Mouse (Mus musculus) cerebellum, postnatal 10 days (tissue): ENCODE measurements around the gene Samhd1.

ENCODE experiments used
- DNase-seq, 2 experiments: peaks; one replicate each; pipeline ENCODE4 v3.0.0; 2021; ENCODE audit warnings: mixed read lengths in 2 of 2

Samhd1 gene

DNA sequence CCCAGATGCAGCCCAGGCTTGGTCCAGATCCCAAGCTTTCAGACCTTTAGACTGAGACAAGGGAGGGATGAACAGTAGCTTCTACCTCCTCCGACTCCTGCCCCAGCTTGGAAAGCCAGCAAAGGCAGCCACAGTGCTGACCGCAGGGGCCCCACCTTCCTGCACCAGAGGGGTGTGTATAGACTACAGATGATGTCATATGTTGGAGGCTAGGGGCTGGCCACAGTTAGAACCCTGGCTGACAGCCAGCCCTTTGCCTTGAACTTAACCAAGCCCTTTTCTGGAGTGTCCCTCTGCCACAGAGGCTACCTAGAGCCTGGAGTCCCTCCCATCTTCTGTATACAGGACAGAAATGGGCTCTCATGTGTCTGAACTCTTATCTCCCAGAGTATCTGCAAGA is 63.5 kb downstream of the Samhd1 start:
- DNase-seq, result peak; percentile 77 to 83

DNA sequence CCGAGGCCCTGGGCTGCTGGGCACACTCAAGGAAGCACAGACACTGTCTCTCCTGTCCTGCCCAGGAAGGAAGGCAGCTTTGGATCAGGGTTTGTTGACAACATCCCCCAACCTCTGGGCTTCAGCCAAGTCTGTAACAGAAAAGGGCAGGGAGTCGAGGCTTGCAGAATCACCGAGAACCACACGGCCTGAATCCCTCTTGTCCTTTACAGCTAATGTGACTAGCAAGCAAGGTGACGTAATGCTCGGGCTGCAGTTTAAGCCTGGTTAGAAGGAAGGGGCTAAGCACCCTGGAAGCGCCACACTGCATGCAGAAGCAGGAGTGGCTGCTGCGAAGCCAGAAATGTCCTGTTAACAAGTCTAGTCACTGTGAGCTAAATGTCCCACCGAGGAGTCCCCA is 64.7 kb downstream of the Samhd1 start:
- peak; percentile 83 to 84 for DNase-seq

DNA sequence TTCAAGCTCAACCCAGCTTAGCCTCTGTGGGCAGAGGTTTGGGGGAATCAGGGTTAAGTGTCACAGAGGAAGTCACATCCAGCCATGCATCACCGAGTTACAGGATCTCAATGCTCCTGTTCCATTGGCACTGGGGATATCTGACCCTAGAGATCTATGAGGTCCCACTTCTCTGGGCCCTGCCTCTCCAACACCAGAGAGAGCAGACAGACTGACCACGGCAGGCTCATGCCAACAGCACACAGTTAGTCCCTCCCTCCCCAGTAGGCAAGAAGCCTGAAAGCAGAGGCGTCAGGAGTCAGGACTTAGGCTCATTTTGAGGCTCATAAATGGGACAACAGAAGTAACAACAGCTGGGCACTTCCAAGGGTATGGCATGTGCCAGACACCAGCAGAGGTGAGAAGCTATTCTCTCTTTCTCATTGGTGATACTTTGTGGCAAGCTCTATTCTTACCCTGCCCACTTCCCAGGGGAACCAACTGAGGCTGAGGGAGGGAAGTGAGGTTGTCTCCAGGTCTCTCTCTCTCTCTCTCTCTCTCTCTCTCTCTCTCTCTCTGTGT is 65.2 kb downstream of the Samhd1 start:
- peak; percentile 66 to 68 for DNase-seq

DNA sequence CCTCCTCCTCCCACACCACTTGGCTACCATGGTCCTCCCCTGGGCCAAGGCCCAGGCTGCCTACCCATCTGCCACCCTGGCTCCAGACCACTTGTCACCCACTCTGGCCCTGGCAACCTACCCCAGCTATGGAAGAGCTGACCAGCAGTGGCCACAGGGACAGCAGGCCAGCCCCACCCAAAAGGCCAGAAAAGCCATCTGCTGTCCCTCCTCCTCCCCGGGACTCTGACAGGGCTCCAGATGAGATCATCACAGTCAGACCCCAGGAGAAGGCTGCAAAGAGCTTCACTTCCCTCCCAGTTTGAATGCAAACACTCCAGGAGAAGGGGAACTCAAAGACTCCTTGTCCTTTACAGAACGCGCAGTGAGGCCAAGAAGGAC is 65.7 kb downstream of the Samhd1 start:
- peak; percentile 95 to 97 for DNase-seq

DNA sequence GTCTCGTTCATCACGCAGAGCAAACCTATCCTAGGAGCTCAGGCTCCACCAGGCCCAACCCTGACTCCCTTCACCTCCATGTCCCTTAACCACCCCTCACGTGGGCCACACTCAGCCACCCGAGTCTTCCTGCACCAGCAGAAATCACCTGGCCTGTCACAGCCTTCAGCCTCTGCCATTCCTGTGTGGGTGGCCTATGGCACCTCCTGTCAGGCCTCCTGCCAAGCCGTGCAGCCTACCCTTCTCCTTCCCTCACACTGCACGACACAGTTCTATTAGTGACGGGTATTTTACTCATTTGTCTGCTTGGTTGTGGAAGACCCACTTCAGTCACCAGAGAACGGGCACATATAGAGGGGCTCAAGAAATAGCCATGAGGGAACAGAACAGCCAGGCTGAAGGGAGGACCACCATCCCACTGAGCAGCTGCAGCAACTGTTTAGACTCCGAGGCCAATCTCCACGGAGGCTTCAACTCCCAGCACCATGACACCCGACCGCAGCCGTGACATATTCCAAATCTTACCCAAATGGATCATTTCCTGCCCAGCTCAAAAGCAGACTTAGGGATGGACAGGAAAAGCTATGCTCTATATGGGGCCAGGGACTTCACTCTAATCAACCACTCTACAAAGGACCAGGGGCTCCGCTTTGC is 66.2 kb downstream of the Samhd1 start:
- peak; percentile 75 to 79 for DNase-seq

DNA sequence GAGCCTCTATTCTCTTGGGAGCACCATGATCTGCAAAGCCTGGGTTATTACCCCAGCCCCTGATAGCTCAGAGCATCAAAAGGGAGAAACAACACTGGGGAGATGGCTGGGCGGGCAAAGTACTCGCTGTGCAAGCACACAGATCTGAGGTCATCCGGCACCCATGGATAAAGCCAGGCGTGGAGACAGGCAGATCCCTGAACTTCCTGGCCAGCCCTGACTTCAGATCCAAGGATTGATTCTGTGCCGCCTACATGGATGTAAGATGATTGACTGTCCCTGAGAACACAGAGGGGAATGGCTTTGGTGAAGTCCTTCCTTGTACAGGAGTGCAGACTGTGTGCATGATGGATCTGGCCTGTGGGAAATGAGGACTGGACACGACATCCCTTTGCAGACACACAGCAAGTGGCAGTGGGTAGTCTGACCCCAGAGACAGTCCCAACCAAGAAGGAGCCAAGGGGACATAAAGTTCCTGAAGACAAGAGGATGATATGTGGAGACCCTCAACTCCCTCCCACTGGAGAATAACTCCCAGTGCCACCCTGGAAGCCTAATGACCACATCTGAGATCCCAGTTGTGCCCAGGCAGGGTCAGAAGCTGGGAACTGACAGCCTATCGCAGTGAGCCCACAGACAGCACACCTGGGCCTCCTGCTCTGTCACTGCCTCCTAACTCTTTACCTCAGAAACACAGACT is 68.2 kb downstream of the Samhd1 start:
- peak in 1 of 2 experiments; percentile 11 for DNase-seq

DNA sequence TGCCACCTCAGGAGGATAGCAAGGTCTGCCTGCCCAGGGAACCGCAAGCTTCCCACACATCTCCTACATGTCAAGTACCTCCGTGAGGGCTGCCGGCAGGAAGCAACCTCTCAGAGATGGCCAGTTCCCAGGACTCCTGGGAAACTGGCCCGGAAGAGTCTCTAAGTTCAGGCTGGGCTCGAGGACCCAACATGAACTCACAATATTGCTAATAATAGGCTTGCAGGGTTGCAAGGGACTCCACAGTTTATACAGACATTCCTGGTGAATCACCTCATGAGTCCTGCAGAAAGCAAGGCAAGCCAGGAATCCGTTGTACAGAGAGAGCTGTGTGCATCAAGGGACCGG is 69.2 kb downstream of the Samhd1 start:
- DNase-seq, result peak in 1 of 2 experiments; percentile 18

DNA sequence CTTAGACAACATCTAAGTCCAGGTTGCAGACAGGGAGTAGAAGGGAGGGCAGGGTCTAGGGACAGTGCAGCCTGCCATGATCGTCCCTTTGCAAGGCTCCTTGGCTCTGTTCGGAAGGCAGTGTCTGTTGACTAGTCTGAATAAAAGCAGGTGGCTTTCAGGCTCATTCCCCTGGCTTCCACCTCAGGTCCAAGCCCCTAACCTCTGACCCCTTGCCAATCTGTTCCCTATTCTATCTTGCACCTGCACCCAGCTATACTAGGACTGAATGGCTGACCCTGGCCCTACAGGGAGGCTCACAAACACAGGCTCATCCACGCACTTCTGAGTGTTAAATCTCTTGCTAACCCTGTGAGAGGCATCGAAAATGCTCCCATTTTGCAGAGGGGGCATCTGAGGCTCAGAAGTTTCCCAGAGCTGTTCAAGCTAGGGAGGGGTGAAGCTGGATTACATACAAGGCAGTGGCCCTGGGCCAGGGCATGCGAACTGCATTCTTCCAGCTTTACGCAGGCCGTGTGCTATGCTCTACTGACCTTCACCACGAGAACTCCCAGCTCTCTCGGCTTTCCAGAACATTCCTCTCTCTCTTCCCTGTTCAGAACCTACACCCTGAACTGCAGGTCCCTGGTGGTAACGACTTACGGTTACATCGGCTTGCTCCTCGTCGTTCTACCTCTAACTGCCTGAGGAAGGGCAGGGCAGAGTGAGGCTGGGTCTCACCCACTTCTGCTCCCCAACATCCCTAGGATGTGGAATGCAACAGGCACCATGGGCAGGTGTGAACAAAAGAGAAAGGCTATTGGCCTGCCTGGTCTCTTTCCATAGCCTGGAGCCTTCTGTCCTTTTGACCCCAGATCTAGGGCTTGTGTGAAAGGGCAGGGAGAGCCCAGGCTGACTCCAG is 69.8 kb downstream of the Samhd1 start:
- DNase-seq, result peak; percentile 60 to 61

DNA sequence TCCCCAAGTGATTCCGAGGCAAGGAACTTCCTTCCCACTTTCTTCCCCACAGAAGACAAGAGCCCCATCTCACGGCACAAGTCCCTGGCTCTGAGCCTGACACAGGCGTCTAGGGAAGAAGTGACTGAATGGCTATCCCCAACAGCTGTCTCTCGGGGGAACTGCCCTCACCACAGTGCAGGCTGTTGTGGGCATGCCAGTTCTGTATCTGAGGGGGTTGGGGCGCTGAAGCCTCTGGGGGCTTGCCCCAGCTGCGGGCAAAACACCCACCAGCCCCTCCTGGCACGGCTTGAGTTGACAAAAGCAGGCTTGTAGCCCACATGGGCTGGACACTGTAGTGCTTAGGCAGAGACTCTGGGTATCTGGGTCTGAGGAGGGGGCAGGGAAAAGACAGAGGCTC is 70.9 kb downstream of the Samhd1 start:
- peak; percentile 58 to 76 for DNase-seq

DNA sequence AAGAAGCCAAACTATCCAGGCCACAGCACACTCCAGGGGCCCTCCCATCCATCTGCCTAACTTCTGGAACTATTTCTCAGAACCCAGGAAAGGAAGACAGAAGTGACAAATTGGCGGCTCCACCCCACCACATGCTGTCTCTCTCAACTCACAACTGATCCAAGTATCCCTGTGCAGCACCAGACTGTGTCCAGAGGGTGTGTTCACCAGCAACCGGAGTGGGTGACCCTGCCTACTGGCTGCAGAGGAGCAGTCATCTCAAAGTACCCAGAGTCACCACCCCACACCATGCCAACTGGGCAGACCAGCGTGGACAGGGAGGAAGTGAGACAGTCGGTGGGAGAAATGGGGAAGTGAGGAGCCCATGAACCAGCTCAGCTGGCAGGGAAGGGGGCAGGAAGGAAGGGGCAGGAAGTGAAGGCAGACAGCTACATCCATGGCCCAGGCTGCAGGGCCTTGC is 71.8 kb downstream of the Samhd1 start:
- DNase-seq, result peak in 1 of 2 experiments; percentile 62

DNA sequence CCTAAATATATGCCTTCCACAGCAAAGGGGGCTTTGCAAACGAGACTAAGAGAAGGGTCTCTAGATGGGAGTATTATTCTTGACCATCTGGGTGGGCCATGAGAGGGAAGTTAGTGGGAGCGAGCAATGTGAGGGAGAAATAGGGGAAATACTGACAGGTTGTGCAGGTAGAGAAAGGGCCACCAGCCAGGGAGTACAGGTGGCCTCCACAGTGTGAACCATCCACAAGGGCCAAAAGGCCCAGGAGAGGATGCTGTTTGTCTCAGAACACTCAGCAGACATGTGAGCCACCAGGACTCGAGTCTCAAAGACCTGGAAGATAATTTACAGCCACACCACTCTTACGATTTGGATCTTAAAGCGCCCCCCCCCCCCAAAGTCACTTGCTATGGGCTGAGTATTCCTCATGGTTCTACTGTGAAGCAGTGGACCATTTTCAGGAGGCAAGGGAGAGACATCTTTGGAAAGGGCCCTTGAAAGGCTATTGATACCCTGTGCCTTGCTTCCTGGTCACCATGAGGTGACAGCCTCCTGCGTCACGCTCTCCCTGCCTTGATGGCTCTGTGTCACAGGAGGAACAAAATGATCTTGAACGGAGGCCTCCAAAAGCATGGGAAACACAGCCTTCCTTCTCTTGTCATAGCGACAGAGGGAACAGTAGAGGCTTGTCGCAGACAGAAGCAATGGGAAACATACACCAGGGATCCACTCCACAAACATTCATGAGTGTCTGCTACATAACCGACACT is 74.3 kb downstream of the Samhd1 start:
- DNase-seq, result peak in 1 of 2 experiments; percentile 72

DNA sequence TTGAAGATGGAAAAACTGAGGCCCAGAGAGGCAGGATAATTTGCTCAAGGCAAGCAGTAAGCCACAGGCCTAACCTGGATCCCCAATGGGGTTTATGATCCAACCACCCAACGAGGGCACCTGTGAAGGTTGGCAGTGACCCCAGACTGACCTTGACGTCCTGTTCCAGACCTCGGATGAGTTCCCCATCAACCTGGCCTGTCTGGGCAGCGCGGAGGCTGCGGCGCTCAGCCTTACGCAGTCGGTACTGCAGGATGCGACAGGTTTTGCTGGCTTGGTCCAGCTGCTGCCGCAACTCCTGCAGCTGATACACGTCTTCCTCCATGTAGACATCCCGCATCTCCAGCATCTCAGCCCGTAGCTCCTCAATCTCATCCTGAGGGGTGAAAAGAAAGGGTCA is 75.0 kb downstream of the Samhd1 start:
- DNase-seq, result peak in 1 of 2 experiments; percentile 49

DNA sequence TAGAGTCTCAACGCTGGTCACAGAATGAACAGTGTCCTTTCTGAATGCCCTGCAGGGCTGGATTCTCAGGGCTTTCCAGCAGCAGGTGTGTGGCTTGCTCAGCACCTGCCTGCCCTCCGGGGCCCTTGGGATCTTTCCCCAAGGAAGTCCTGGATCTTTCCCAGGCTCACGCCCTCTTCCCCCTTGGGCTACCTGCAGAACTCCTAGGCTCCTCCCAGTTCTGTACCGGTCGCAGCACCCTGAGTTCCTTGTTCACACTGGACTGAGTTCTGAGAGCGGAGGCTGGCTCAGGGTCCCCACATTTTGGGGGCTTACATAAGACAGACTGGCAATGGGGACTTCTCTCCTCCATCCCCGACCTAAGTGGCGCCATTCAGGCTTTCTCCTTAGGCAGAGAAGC is 75.9 kb downstream of the Samhd1 start:
- DNase-seq, result peak in 1 of 2 experiments; percentile 56

DNA sequence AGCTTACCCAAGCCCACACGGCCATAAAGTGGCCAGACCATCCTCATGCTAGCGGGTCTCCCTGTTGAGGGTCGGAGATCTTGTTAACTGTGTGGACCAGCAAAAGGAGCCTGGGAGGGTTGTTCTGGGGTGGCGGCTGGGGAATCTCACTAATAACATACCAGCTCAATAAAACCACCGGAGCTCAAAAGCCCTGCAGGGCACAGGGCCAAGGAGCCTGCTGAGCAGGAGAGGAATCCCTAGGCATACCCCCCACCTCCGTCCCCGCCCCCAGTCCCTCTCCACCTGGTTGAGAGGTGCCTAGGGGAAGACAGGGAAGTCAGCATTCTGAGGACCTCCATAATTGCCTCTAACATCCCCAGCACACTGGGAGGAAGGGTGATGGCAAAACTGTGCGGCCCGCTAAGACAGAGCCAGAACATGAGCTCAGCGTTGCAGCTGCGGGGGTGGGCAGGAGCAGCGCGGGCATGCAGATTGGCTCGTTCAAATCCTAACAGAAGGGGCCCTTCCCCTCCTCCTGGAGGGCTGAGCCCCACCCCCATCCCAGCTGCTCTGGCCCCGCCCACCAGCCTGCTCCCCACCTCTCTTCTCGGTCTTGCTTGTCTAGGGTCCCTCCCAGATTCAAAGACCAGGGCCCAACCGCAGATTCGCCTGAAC is 76.6 kb downstream of the Samhd1 start:
- peak; percentile 94 to 96 for DNase-seq

DNA sequence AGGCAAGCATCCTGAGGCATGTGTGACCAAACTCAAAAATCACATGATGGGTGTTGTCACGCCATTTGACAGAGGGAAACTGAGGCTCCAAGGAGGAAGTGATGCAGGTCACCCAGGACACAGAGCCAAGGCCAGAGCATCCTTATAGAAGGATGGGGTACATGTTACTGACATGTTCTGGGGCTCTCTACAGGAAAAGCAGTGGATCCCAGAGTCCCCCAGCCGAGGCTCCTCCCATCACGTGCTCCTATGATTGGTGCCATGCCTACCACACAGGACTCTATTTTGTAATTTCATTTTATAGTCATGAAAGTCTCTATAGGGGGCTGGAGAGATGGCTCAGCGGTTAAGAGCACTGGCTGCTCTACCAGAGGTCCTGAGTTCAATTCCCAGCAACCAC is 77.3 kb downstream of the Samhd1 start:
- DNase-seq, result no peak

DNA sequence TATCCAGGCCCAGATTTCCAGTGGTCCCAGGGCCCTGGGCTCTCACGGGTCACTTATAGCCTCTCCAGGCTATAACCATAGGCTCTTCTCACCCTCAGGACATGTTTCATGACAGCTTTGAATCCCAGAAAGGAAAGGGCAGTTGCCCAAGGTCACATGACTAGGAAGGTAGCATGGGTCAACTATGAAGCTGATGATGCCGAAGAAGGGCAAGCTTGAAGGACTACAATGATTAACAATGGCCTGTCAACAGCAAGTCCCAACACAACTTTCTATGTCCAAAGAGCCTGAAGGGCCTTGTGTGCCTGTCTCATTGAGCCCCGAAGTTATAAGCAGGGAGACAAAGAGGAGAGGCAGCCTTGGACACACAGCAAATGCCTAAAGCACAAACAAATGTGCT is 77.9 kb downstream of the Samhd1 start:
- DNase-seq, result no peak

DNA sequence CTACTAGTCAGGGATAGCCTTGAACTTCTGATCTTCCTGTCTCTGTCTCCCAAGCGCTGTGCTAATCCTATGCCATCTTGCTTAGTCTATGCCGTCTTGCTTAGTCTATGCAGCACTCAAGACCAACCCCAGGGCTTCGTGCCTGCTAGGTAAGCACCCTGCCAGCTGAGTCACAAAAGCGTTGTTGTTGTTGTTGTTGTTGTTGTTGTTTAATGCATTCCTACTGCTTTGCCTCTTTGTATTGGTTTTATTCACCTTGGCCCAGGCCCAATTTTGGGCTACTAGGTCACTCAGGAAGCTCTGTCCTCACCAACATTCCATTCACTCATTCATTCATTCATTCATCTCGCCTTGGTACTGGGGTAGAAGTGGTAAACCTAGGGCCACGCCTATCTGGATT is 79.3 kb downstream of the Samhd1 start:
- DNase-seq, result no peak

DNA sequence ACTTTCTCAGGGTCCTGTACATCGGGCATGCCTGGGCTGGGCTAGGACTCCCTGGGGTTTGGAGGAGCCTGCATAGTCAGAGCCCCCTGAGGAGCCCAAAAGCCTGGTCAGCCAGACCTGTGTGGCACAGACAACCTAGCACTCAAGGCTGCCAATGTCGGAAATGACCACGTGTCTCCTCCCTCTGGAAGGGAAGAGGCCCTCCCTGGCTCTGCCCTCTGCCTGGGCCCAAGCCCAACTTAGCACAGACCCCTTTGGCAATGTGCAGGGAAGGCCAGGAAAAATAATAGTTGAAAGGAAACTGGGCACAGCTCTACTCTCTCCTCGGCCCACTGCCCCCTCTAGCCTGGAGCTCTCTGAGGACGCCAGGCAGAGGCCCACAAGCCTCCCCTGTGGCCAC is 80.2 kb downstream of the Samhd1 start:
- peak; percentile 86 to 92 for DNase-seq

DNA sequence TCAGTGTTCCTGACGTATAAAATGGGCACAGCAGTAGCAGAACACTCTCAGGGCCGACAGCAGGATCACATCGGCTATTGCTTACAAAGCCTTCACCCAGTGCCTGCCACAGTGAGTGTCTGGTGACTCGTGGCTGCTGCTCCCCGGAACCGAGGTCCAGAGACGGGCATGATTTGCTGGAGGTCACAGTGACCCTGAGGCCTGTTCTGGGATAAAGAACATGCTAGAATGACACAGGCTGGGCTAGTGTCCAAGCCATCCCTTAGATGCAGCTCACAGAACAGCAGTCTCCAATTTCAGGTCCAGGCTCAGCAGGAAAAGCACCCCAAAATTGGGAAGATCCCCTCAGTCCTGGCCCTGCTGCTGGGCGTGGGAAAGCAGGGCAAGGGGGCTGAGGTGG is 80.8 kb downstream of the Samhd1 start:
- DNase-seq, result peak; percentile 58 to 60

DNA sequence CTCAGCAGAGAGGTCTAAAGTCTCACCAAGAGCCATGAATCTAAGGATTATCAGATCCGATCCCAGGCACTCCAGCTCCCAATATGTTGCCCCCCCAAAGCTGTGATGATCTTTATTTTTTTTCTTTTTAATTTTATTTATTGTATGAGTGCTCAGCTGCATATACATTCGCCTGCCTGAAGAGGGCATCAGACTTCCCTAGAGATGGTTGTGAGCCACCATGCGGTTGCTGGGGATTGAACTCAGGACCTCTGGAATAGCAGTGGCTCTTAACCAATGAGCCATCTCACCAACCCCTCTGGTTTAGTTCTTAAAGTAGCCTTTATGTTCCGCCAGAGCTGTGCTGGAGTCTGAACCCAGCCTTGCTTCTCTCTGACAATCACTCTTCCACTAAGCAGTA is 81.3 kb downstream of the Samhd1 start:
- no peak for DNase-seq

DNA sequence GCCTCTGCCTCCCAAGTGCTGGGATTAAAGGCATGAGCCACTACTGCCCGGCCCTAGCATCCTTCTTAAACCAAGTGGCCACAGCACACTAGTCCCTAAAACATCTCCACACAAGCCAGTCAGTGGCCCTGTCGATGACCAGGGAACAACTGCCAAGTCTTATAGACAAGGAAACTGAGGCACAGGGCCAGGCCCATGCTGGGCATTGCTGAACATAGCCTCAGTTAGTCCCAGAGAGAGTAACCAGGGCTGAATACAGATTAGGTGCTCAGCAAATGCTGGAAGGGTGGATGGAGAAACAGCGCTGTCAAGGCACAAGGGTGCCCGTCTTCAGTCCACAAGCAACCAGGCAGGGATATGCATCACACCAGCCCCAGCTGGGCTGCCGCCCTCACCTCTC is 81.9 kb downstream of the Samhd1 start:
- DNase-seq, result peak; percentile 49 to 58

DNA sequence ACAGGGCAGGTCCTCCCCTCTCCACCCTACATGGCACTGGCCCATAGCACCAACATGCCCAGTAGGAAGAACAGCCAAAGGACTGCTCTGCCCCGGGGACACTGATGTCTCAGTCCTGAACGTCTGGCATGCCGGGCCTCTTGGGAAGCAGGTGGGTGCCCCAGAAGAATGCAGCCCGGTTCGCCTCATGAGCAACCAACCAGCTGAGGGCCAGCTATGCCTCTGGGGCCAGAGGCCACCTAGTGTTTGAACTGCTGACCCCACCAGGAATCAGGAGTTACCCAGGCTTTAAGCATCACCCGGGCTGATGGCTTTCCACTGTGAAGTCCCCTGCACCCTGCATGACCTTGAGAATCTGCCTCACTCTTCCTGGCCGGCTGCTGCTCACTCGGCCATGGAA is 82.6 kb downstream of the Samhd1 start:
- no peak for DNase-seq
